Mouse (Mus musculus): ENCODE results near the gene Klhl5.

DNA sequence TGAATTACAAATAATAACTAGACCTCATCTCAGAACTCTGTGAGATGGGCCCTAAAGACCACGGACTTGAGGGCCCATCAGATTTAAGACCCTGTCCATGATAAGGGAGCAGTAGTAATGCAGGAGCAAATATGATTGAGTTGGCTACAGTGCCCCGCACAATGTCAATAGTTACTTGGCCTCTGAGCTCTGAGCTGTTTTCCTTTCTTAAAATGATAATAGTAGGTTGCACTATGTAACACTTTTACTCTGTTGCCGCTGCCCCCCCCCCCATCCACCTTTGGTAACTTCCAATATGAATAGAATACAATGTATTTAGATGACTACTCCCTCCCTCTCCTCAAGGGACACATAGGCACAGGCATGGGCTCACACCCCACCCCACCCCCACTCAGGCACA lies 43.9 kb downstream of the Klhl5 start:
- TF ChIP-seq CTCF (IDR thresholded peaks at IDR 0.05) (no peak), EP300 (IDR thresholded peaks at IDR 0.05) (no peak)
